Mouse (Mus musculus): ENCODE results near the gene Lyz1.

Lyz1 gene

GRCm38 (mm10) chr10:117274645-117275044, 18.0 kb downstream of the Lyz1 start:
- ChIA-PET CTCF (interaction anchor here in 3 of 4 experiments (0.6 to 1.6 kb wide), 6 partner anchors 10 to 698 kb away, joined by 3 to 6 read pairs (median 3); no protein-coding TSS in a partner anchor), POLR2A (interaction anchor here in 2 of 4 experiments (0.8 to 1.5 kb wide), 4 partner anchors 51 to 58 kb away, joined by 3 to 8 read pairs (median 4); partner anchors contain the start of gene Yeats4 (in 1 of the 2))

GRCm38 (mm10) chr10:117272023-117272422, 20.6 kb downstream of the Lyz1 start:
- ChIA-PET CTCF (no interaction called here), POLR2A (no interaction called here)

DNA sequence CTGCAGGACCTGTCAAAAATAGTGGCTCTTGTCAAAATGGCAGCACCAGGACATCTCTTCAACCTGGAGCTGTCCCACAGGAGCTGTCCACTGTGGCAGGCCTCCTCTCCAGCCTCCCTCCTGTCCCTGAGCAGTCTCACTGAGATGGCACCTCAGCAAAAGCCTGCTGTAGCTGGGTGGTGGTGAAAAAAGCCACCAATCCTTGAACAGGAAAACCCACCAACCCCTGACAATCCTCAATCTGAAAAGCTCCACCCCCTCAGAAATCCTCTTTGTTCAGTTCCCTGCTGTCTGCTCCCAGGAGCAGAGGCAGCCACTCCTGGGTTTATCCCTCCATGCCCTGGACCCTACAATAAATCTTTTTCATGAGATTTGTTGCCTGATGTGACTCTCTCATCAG, 32.8 kb downstream of the Lyz1 start:
- ChIA-PET POLR2A (interaction anchor here in 1 of 4 experiments (2.1 kb wide), 1 partner anchor 36 kb away, joined by 4 read pairs; the partner anchor contains the start of gene Yeats4), CTCF (interaction anchor here in 1 of 4 experiments (0.5 to 0.7 kb wide), 2 partner anchors 91 to 153 kb away, joined by 4 read pairs; no protein-coding TSS in a partner anchor)

DNA sequence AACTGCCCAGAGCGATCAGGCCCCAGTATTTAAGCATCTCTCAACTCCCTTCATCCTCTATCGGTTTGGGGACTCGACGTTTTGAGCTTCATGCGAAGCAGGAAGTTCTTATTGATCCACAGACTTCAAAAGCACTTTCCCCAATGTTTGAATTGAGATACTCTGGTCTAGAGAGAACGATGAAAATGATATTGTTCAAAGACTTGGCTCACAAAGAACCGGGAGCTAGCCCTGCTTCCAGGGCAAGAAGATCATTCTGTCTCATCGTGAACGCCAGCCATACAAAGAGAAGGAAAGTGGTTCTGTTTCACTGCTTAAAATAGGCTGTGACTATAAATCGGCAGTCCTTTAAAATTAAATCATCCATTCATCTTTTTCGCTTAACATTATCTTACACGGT, 54.1 kb downstream of the Lyz1 start, which contains the start of gene 9530003J23Rik:
9530003J23Rik (minus strand) TSS at position 101 of the 400 bp plus-strand sequence.
- ChIA-PET CTCF (no interaction called here), POLR2A (interaction anchor here in 2 of 4 experiments (0.9 to 1.7 kb wide), 4 partner anchors 9 to 48 kb away, joined by 3 to 5 read pairs (median 4); partner anchors contain the start of gene Yeats4 (in 1 of the 2))
